Mouse (Mus musculus) intestine, postnatal 0 days (tissue): Measurements from ENCODE around the gene Rrp8. TPM values are rescaled to one million over a fixed set of nuclear protein-coding genes. Genes with fewer than 3 reads are reported as not detected.

Experiments used
- ATAC-seq: fragments of 200-750 bp; cut with Nextera tagmentation; 2 replicates; pipeline ENCODE4 v1.8.0; 2017; ENCODE audit warnings: mild to moderate bottlenecking, moderate TSS enrichment, moderate library complexity
- H3K27ac ChIP-seq: fragments of 300-500 bp; sonication (generic); 2 replicates; pipeline ENCODE4 v1.5.1; 2014; ENCODE audit warnings: mild to moderate bottlenecking, low read depth, low read length, moderate library complexity
- H3K27me3 ChIP-seq: fragments of 300-500 bp; sonication (generic); replicated peaks from 2 replicates; pipeline ENCODE4 v1.6.1; 2014; ENCODE audit warnings: low read length, mixed read lengths; ENCODE audit not compliant: control insufficient read depth, insufficient read depth
- H3K36me3 ChIP-seq: fragments of 300-500 bp; sonication (generic); 2 replicates; pipeline ENCODE4 v1.6.1; 2014; ENCODE audit warnings: mild to moderate bottlenecking, moderate library complexity; ENCODE audit not compliant: control insufficient read depth, insufficient read depth
- H3K4me1 ChIP-seq: fragments of 300-500 bp; sonication (generic); replicated peaks from 2 replicates; pipeline ENCODE4 v1.6.1; 2014; ENCODE audit warnings: antibody characterized with exemption, low read length, mixed read lengths; ENCODE audit not compliant: control insufficient read depth, insufficient read depth
- H3K4me2 ChIP-seq: fragments of 300-500 bp; sonication (generic); replicated peaks from 2 replicates; pipeline ENCODE4 v1.6.1; 2014; ENCODE audit warnings: low read depth, mild to moderate bottlenecking, moderate library complexity
- H3K4me3 ChIP-seq: fragments of 300-500 bp; sonication (generic); 2 replicates; pipeline ENCODE4 v1.5.1; 2014; ENCODE audit warnings: low read depth, low read length
- H3K9ac ChIP-seq: fragments of 300-500 bp; sonication (generic); 2 replicates; pipeline ENCODE4 v1.6.1; 2014; ENCODE audit warnings: mild to moderate bottlenecking, low read depth, low read length
- H3K9me3 ChIP-seq: fragments of 300-500 bp; sonication (generic); 2 replicates; pipeline ENCODE4 v1.6.1; 2016; ENCODE audit warnings: mixed run types; ENCODE audit not compliant: control insufficient read depth
- CTCF ChIP-seq: sonication (generic); IDR thresholded peaks from 2 replicates; pipeline ENCODE4 v1.5.1; 2016; ENCODE audit warnings: low read depth, mild to moderate bottlenecking, control low read depth, antibody characterized with exemption, moderate library complexity
- WGBS: fragments of 180-500 bp; shearing (Covaris S2); extraction: QIAGEN DNeasy Blood & Tissue Kit; methylation state at CpG from one replicate; pipeline ENCODE4 v1.1.7; 2014; 5-methylcytosine and 5-hydroxymethylcytosine counted together
- polyA plus RNA-seq: library from polyadenylated mRNA; unstranded; fragments of >200 nt; fragmentation: Nextera tagmentation; extraction: Ambion mirVana; gene quantifications from 2 replicates; pipeline ENCODE4 v1.2.1, GENCODE M21; 2015

The Rrp8 gene
- polyA plus RNA-seq, 1 experiment from 2014 or later = 15.0 TPM

- Histone ChIP-seq H3K9me3 (no peaks in the 10 kb centered on the region), H3K4me2 (no peak overlapping the region), H3K36me3 (no peaks in the 10 kb centered on the region), H3K9ac (no peak overlapping the region), H3K27ac (no peak overlapping the region), H3K4me3 (no peak overlapping the region), H3K4me1 (no peaks in the 10 kb centered on the region), H3K27me3 (no peaks in the 10 kb centered on the region)
- no peak for TF ChIP-seq CTCF
- ATAC-seq = no peak
- WGBS = 78% methylated on average over 1 of the region's 1 CpGs
Measured at GRCm38 (mm10) chr7:105690875-105691274, 46.3 kb downstream of the Rrp8 start.

GRCm38 (mm10) chr7:105685541-105686197 is 51.5 kb downstream of the Rrp8 start:
- H3K4me2 ChIP-seq = no peak overlapping the region
- H3K36me3 ChIP-seq = no peaks in the 10 kb centered on the region
- H3K9ac ChIP-seq = no peak overlapping the region
- no peak overlapping the region for H3K27ac ChIP-seq
- no peak; the same call in 1 of the 2 replicates for ATAC-seq
- H3K9me3 ChIP-seq = no peaks in the 10 kb centered on the region
- WGBS = 14% methylated on average over 13 of the region's 13 CpGs
- no peaks in the 10 kb centered on the region for H3K4me1 ChIP-seq
- no peak overlapping the region for H3K4me3 ChIP-seq
- no peak for TF ChIP-seq CTCF
- H3K27me3 ChIP-seq = no peaks in the 10 kb centered on the region

Other genes with a start within 250 kb of the Rrp8 start
- gene Smpd1, start 183.0 kb downstream of the Rrp8 start, polyA plus RNA-seq = 22.4 and 25.4 TPM in 2 replicates
- gene Apbb1, start 155.7 kb downstream of the Rrp8 start, polyA plus RNA-seq = 13.5 and 14.0 TPM in 2 replicates
- 0.68 and 1.1 TPM in 2 replicates for gene Hpx, start 137.2 kb downstream of the Rrp8 start, polyA plus RNA-seq
- 7.4 and 9.0 TPM in 2 replicates for gene Trim3, start 103.8 kb downstream of the Rrp8 start, polyA plus RNA-seq
- gene Timm10b, start 97.3 kb downstream of the Rrp8 start, polyA plus RNA-seq = 177 and 181 TPM in 2 replicates
- gene Arfip2, start 97.0 kb downstream of the Rrp8 start, polyA plus RNA-seq = 39.9 and 41.9 TPM in 2 replicates
- 28.3 and 46.4 TPM in 2 replicates for gene Gm45799, start 96.8 kb downstream of the Rrp8 start, polyA plus RNA-seq
- 0.09 and 0.51 TPM in 2 replicates for gene Dnhd1, start 86.6 kb downstream of the Rrp8 start, polyA plus RNA-seq
- 173 and 178 TPM in 2 replicates for gene Ilk, start 793 bp downstream of the Rrp8 start, polyA plus RNA-seq
- gene Taf10, start 7.0 kb upstream of the Rrp8 start, polyA plus RNA-seq = 164 and 168 TPM in 2 replicates
- gene Tpp1, start 14.8 kb upstream of the Rrp8 start, polyA plus RNA-seq = 176 and 184 TPM in 2 replicates
- gene Dchs1, start 50.3 kb upstream of the Rrp8 start, polyA plus RNA-seq = 2.2 and 2.4 TPM in 2 replicates
- gene Mrpl17, start 73.7 kb upstream of the Rrp8 start, polyA plus RNA-seq = 255 and 275 TPM in 2 replicates
- 0.53 and 1.3 TPM in 2 replicates for gene Gm4070, start 216.6 kb upstream of the Rrp8 start, polyA plus RNA-seq